Mouse (Mus musculus) macrophage (primary cell): ENCODE measurements around the gene Iqub. TPM values are rescaled to one million over a fixed set of nuclear protein-coding genes. Genes with fewer than 3 reads are reported as not detected.

Experiments used
- H3K27ac ChIP-seq: fragments of 350-480 bp; formaldehyde crosslinking; 2 replicates; pipeline ENCODE4 v1.9.0; 2021
- H3K36me3 ChIP-seq: fragments of 350-480 bp; formaldehyde crosslinking; 2 replicates; pipeline ENCODE4 v1.9.0; 2021; ENCODE audit errors: inconsistent target
- H3K4me3 ChIP-seq: fragments of 350-480 bp; formaldehyde crosslinking; 2 replicates; pipeline ENCODE4 v1.9.0; 2021; ENCODE audit errors: inconsistent target
- H3K79me2 ChIP-seq: fragments of 350-480 bp; formaldehyde crosslinking; 2 replicates; pipeline ENCODE4 v1.9.0; 2021; ENCODE audit errors: inconsistent target
- WGBS: methylation state at CpG from one replicate; pipeline ENCODE4 v1.1.7; 2026; ENCODE audit warnings: inconsistent platforms; ENCODE audit not compliant: missing documents; 5-methylcytosine and 5-hydroxymethylcytosine counted together
- polyA plus RNA-seq: library from polyadenylated mRNA; stranded (reverse); fragments of 250-400 nt; gene quantifications from 3 replicates; pipeline ENCODE4 v1.2.4, GENCODE M21; 2018; ENCODE audit warnings: inconsistent platforms

Gene Iqub
- polyA plus RNA-seq, 1 experiment from 2014 or later, result not detected

DNA sequence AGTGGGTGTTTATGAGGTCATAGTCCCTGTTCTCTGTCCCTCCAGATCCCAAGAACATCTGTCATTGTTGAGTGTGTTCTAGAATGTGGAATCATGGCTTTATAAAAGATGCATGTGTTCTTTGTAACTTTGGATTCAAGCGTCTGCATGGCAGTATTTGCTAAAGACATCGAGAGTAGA lies 13.1 kb upstream of the Iqub start, which contains the start of gene Asb15:
Gene Asb15, plus strand, starts transcription at position 81 of the 180 bp plus-strand sequence.
- H3K4me3 ChIP-seq, result peak within 1 kb of the TSS; percentile 94
- peaks cover 16% of the 10 kb centered on the region; the same call in 1 of the 2 replicates for H3K79me2 ChIP-seq
- H3K36me3 ChIP-seq, result no peaks in the 10 kb centered on the region
- peak within 1 kb of the TSS; percentile 17; the same call in 1 of the 2 replicates for H3K27ac ChIP-seq
- WGBS, result 55% methylated on average over 2 of the region's 2 CpGs

DNA sequence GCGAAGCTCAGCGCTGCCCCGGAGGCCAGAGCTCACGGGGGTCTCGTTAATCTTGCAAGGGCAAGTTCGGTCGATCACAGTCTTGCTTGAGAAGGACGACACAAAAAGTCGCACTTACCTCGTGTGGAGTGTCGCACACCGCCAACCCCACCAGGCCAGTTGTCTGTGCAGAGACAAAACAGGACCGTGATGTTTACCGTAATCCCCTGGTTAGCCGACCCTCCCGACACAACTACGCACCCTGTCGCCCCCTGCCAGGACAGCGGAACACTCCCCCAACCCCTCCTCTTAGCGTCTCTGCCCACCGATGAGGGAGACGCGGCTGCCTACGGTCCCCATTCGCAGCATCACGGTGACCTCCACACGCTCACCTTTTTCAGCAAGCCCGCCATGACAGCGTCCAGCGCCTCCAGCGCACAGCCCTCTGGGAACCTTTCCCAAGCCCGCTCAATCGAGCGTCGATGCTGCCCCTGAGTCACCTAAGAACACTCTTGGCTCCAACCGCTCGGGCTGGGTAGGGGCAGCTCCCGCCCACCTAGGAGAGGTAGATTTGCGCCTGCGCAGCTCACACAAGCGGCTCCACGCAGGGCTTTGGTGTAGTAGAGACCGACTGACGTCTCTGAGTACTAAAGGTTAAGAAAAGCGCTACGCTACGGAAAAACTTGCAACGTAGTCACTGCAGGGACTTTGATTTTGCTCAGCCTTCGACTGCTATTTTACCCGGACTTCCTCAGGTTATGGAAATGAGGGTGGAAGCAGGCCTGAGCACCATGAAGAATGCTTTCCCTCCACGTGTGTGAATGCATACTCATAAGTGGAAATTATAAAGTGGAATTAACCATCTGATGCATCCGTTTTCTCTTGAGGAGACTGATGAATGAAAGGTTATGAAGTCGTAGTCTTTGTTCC lies 12.5 kb upstream of the Iqub start, which contains the start of gene Ndufa5:
Gene Ndufa5, minus strand, starts transcription at position 859 of the 909 bp plus-strand sequence.
- under 1% methylated on average over 53 of the region's 53 CpGs for WGBS
- peak within 1 kb of the TSS; percentile 17; the same call in 1 of the 2 replicates for H3K27ac ChIP-seq

DNA sequence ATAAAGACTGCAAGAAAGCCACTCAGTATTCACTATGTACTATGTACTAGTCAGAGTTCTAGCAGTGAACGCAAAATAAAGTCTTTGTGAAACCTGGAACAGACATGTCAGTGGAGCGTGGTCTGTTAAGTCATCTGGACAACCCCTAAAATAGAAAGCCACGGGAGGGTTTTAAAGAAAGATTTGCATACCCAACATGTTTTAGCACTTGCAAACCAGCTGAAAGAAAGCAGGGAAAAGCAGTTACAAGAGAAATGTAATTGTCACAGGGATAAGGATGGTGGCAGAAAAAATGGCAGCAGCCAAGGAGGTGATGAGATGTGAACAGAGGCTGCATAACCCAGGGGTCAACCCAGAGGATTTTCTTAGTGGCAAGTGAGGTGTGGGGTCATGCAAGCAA lies 10.8 kb upstream of the Iqub start:
- Histone ChIP-seq H3K36me3 (0 out of 2 replicates have a peak, but pooled peaks cover 5% of the 10 kb centered on the region), H3K4me3 (no peak overlapping the region), H3K79me2 (peaks cover 16% of the 10 kb centered on the region; the same call in 1 of the 2 replicates), H3K27ac (no peak overlapping the region)
- WGBS, result 75% methylated on average over 3 of the region's 3 CpGs

More for the DNA sequence above, 12.5 kb upstream of the Iqub start, which contains the start of gene Ndufa5:
- H3K4me3 ChIP-seq, result peak within 1 kb of the TSS; percentile 94
- no peaks in the 10 kb centered on the region for H3K36me3 ChIP-seq
- H3K79me2 ChIP-seq, result peaks cover 16% of the 10 kb centered on the region; the same call in 1 of the 2 replicates

DNA sequence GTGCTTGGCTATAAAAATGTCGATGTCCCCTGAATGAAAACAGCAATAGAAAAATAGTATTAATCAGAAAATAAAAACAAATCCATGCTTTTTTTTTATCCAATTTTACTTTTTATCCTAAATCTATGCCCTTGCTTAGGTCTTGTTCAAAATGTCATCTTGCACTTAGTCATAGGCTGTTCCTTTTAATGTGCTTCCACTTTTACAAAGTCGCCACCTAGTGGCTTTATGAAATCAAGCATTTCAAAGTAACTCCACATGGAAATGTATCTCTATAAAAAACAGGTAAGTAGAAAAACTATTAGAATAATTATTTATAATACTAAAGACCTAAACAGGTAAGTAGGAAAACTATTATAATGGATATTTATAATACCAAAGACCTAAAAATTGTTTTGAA lies 1.3 kb upstream of the Iqub start:
- no peak overlapping the region for H3K4me3 ChIP-seq
- no peaks in the 10 kb centered on the region for H3K79me2 ChIP-seq
- 50% methylated on average over 2 of the region's 2 CpGs for whole genome bisulfite sequencing

GRCm38 (mm10) chr6:24504141-24504540 lies 10.7 kb downstream of the Iqub start:
- no peak overlapping the region for H3K4me3 ChIP-seq
- no peak overlapping the region for H3K27ac ChIP-seq
- no peaks in the 10 kb centered on the region for H3K79me2 ChIP-seq
- no peaks in the 10 kb centered on the region for H3K36me3 ChIP-seq
- WGBS, result 100% methylated on average over 2 of the region's 2 CpGs

More for the DNA sequence above, 1.3 kb upstream of the Iqub start:
- Histone ChIP-seq H3K36me3 (no peaks in the 10 kb centered on the region), H3K27ac (no peak overlapping the region)

- no peaks in the 10 kb centered on the region for H3K79me2 ChIP-seq
- H3K4me3 ChIP-seq, result no peak overlapping the region
- H3K36me3 ChIP-seq, result no peaks in the 10 kb centered on the region
- no peak overlapping the region for H3K27ac ChIP-seq
- WGBS, result 0% methylated on average over 1 of the region's 1 CpGs
Observed at GRCm38 (mm10) chr6:24490341-24490740, 24.5 kb downstream of the Iqub start.

GRCm38 (mm10) chr6:24486530-24486929 lies 28.3 kb downstream of the Iqub start:
- Histone ChIP-seq H3K79me2 (no peaks in the 10 kb centered on the region), H3K4me3 (no peak overlapping the region)
- WGBS, result 85% methylated on average over 5 of the region's 5 CpGs

DNA sequence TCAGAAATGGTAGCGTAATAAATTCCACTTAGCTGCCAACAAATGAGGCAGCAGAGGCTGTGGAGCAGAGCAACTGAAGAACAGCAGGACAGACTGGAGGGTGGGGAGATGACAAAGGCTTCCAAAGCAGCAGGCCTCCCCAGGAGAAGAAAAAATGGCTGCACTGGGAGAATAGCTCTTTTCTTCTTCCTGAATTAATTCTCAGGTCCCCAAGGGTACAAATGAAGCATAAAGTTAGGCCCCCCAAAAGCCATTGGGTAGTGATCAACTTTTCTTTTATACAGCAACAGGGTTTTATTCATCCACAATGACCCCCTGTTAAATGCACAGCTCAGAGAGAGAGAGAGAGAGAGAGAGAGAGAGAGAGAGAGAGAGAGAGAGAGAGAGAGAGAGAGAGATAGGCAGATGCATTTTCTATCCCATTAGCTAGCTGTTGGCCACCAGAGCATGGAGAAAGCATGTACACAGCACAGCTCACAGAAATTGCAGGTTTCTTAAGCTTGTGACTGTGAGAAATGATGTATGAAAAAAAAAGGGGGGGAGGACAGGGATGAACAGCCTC lies 44.2 kb downstream of the Iqub start:
- Histone ChIP-seq H3K36me3 (no peaks in the 10 kb centered on the region), H3K27ac (no peak overlapping the region), H3K4me3 (no peak overlapping the region), H3K79me2 (no peaks in the 10 kb centered on the region)
- WGBS, result 86% methylated on average over 1 of the region's 1 CpGs

More at GRCm38 (mm10) chr6:24486530-24486929, 28.3 kb downstream of the Iqub start:
- H3K27ac ChIP-seq, result no peak overlapping the region
- no peaks in the 10 kb centered on the region for H3K36me3 ChIP-seq

- Histone ChIP-seq H3K36me3 (no peaks in the 10 kb centered on the region), H3K4me3 (no peak overlapping the region), H3K79me2 (no peaks in the 10 kb centered on the region), H3K27ac (no peak overlapping the region)
- 92% methylated on average over 2 of the region's 2 CpGs for WGBS
Observed at GRCm38 (mm10) chr6:24470135-24470534, 44.7 kb downstream of the Iqub start.

DNA sequence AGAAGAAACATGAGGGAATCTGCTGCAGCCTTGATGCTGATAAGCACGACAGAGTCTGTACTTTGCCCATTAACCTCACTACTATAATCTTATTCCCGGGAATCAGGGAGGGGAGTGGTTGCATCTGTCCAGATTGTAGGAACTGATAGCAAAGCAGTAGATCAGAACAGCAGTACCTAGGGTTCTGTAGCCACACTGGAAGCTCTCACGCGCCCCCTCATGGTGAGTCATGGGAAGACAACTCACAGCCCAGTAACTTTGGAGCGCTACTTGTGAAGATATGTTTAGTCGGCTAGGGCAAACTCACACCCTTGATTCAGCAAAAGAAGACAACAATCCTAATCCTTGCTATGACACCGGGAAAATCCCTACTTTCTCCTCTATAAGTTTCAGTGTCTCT lies 58.8 kb downstream of the Iqub start:
- H3K4me3 ChIP-seq, result no peak overlapping the region
- 33% methylated on average over 7 of the region's 7 CpGs for WGBS
- no peaks in the 10 kb centered on the region for H3K79me2 ChIP-seq
- H3K36me3 ChIP-seq, result no peaks in the 10 kb centered on the region
- H3K27ac ChIP-seq, result no peak overlapping the region

GRCm38 (mm10) chr6:24451026-24451821 lies 63.6 kb downstream of the Iqub start:
- Histone ChIP-seq H3K27ac (no peak overlapping the region), H3K36me3 (no peaks in the 10 kb centered on the region), H3K79me2 (no peaks in the 10 kb centered on the region), H3K4me3 (no peak overlapping the region)
- WGBS, result 11% methylated on average over 22 of the region's 22 CpGs

GRCm38 (mm10) chr6:24450241-24450640 lies 64.6 kb downstream of the Iqub start:
- H3K4me3 ChIP-seq, result no peak overlapping the region
- WGBS, result 93% methylated on average over 6 of the region's 6 CpGs
- no peaks in the 10 kb centered on the region for H3K79me2 ChIP-seq
- H3K36me3 ChIP-seq, result no peaks in the 10 kb centered on the region
- no peak overlapping the region for H3K27ac ChIP-seq

- H3K79me2 ChIP-seq, result no peaks in the 10 kb centered on the region
- H3K27ac ChIP-seq, result no peak overlapping the region
- H3K36me3 ChIP-seq, result no peaks in the 10 kb centered on the region
- H3K4me3 ChIP-seq, result no peak overlapping the region
- 89% methylated on average over 11 of the region's 11 CpGs for WGBS
Observed at GRCm38 (mm10) chr6:24416056-24416455, 98.8 kb downstream of the Iqub start.

DNA sequence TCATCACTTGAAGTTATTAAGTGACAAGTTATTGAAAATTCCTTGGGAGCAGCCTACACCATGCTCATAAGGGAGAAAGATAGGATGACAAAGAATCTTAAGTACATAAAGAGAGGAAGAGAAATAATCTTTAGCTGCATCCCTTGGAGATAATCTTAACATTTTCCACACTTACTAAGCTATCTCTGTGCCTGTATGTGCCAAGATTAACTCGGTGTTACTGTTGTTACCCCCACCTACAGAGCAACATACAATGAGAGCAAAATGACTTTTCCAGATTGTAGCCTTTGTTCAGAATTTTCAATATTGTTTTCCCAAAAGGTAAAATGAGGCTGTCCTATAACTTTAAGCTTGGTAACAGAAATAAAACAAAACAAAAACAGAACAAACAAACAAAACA lies 99.4 kb downstream of the Iqub start:
- Histone ChIP-seq H3K36me3 (no peaks in the 10 kb centered on the region), H3K27ac (no peak overlapping the region), H3K79me2 (no peaks in the 10 kb centered on the region), H3K4me3 (no peak overlapping the region)
- whole genome bisulfite sequencing, result 100% methylated on average over 1 of the region's 1 CpGs
